Mouse (Mus musculus): ENCODE measurements around the gene Def8. TPM values are rescaled to one million over a fixed set of nuclear protein-coding genes. Genes with fewer than 3 reads are reported as not detected.
"Not testable (repeated sequence)": the region's sequence is repeated elsewhere in the genome, so short reads cannot be mapped to it uniquely, and the experiment has no call there.

Gene Def8
- polyA plus RNA-seq, 1 experiment from 2014 or later = 49.8 TPM

DNA sequence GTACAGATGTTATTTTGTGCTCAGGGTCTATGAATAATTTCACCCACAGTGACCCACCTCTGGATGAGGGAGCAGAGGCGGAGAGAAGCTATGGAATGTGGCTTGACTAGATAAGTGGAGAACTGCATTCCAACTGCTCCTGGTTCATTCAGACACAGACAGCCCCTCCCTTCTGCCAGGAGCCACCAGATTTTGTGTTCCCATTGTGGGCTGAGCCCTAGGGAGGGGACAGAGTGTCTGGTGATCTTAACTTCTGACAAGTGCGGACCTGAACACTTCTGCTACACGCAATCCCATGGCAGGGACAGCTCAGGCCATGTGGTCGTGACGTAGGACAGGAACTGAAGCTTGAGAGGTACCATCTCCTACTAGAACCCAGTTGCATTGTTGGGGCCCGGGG, 23.5 kb downstream of the Def8 start:
- ATAC-seq (replicated peaks) = no peak
- Histone ChIP-seq H3K27me3 (replicated peaks) (no peaks in the 10 kb centered on the region), H3K9me3 (no peaks in the 10 kb centered on the region), H3K4me3 (no peak overlapping the region), H3K4me1 (peaks cover 9% of the 10 kb centered on the region), H3K9ac (no peak overlapping the region), H3K36me3 (replicated peaks) (peaks cover 2% of the 10 kb centered on the region; the same call in 1 of the 2 replicates), H3K27ac (no peak overlapping the region), H3K4me2 (no peak overlapping the region)
- WGBS = 90% methylated on average over 6 of the region's 6 CpGs

DNA sequence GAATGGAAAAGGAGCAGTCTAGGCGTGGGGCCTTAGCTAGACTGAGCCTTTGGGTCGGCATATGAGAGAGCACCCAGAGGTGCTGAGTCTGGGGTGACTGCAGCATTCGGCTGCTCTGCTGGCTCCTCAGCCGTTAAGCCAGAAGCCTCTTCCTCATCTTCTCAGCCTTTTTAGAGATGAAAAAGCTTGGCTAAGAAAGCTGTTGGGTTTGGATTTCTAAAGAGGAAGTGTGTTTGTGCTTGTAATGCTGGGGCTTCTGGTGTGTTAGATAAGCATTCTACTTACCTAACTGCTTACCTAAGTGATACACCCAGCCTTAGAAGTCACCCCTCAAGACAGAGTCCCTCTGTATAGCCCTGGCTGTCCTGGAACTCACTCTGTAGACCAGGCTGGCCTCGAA, 27.5 kb downstream of the Def8 start:
- 91% methylated on average over 5 of the region's 5 CpGs for WGBS
- no peak for ATAC-seq (replicated peaks)
- Histone ChIP-seq H3K27ac (no peak overlapping the region), H3K4me3 (no peak overlapping the region), H3K9ac (no peak overlapping the region), H3K9me3 (no peaks in the 10 kb centered on the region), H3K4me2 (no peak overlapping the region), H3K36me3 (replicated peaks) (peaks cover 28% of the 10 kb centered on the region), H3K4me1 (no peaks in the 10 kb centered on the region), H3K27me3 (replicated peaks) (no peaks in the 10 kb centered on the region)

DNA sequence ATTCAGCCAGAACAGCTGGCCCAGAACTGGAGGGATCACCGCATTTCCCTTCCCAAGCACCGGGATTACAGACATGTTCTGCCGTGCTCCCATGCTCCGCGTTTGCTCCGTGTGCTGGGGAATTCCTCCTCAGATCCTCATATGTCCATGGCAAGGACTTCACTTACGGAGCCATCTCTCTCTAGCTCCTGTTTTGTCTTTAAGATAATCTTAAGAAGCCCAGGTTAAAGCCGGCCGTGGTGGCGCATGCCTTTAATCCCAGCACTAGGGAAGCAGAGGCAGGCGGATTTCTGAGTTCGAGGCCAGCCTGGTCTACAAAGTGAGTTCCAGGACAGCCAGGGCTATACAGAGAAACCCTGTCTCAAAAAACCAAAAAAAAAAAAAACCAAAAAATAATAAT, 28.4 kb downstream of the Def8 start:
- not testable (repeated sequence) for H3K4me2 ChIP-seq; ATAC-seq (replicated peaks); H3K4me3 ChIP-seq; H3K4me1 ChIP-seq; H3K27ac ChIP-seq; H3K9me3 ChIP-seq; H3K27me3 ChIP-seq (replicated peaks); H3K9ac ChIP-seq
- H3K36me3 ChIP-seq (replicated peaks) = peaks cover 36% of the 10 kb centered on the region
- WGBS = 95% methylated on average over 12 of the region's 12 CpGs

DNA sequence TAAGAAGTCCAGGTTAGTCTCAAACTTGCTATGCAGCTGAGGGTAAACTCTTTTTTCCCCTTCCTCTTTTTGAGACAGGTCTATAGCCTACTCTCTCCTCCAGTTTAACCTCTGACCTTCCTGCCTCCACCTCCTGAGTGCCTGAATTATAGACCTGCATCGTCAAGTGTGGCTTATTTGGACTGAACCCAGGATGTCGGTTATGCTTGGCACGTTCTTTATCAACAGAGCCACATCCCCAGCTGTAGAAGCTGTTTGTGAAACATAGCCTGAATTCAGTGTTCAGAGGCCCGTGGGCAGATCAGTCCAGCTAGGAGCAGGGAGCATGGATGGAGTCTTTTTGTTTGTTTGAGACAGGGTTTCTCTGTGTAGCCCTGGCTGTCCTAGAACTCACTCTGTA, 28.8 kb downstream of the Def8 start:
- WGBS = 88% methylated on average over 4 of the region's 4 CpGs
- Histone ChIP-seq H3K27ac (no peak overlapping the region), H3K27me3 (replicated peaks) (no peaks in the 10 kb centered on the region), H3K4me3 (no peak overlapping the region), H3K36me3 (replicated peaks) (peaks cover 39% of the 10 kb centered on the region), H3K9me3 (no peaks in the 10 kb centered on the region), H3K9ac (no peak overlapping the region), H3K4me1 (no peaks in the 10 kb centered on the region), H3K4me2 (no peak overlapping the region)
- ATAC-seq (replicated peaks) = no peak

DNA sequence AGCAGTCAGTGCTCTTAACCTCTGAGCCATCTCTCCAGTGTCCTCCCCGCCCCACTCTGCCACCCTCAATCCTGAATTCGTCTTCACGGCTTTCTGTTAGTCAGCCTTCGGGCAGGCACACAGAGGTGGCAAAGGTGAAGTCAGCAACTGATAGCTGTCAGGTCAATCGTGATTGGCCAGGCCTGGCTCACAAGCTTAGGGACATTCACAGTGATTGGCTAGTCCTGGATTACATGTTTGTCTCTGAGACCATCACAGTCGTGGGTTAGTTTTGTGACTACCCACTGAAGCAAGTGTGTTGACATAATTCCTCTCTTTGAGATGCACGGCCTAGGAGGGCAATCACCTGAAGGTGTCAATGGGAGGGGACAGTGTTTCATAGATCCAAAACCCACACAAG, 30.0 kb downstream of the Def8 start:
- Histone ChIP-seq H3K27ac (no peak overlapping the region), H3K36me3 (replicated peaks) (peaks cover 48% of the 10 kb centered on the region)
- WGBS = 82% methylated on average over 7 of the region's 7 CpGs

DNA sequence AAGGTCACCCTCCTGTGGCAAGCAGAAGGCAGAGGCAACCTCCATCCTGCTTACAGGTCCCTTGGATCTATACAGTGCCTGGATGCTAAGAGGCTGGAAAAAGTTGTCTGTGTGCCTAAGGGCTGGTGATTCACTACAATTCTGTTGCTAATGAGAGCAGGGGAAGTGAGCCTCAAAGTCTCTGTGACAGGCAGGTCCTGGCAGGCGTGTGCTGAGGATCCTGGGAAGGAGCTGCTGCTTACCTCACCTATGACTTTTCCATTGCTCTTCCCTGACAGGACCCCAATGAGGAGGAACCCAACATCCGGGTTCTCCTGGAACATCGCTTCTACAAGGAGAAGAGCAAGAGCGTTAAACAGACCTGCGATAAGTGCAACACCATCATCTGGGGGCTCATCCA, 30.6 kb downstream of the Def8 start:
- no peaks in the 10 kb centered on the region for H3K27me3 ChIP-seq (replicated peaks)
- no peak overlapping the region for H3K4me3 ChIP-seq
- no peak overlapping the region for H3K4me2 ChIP-seq
- no peaks in the 10 kb centered on the region for H3K4me1 ChIP-seq
- H3K36me3 ChIP-seq (replicated peaks) = peaks cover 54% of the 10 kb centered on the region
- no peak overlapping the region for H3K9ac ChIP-seq
- WGBS = 91% methylated on average over 5 of the region's 5 CpGs
- ATAC-seq (replicated peaks) = no peak
- no peaks in the 10 kb centered on the region for H3K9me3 ChIP-seq
- H3K27ac ChIP-seq = no peak overlapping the region

More for the DNA sequence above, 30.0 kb downstream of the Def8 start:
- Histone ChIP-seq H3K9me3 (no peaks in the 10 kb centered on the region), H3K4me1 (no peaks in the 10 kb centered on the region), H3K9ac (no peak overlapping the region), H3K27me3 (replicated peaks) (no peaks in the 10 kb centered on the region), H3K4me3 (no peak overlapping the region), H3K4me2 (no peak overlapping the region)
- ATAC-seq (replicated peaks) = no peak

DNA sequence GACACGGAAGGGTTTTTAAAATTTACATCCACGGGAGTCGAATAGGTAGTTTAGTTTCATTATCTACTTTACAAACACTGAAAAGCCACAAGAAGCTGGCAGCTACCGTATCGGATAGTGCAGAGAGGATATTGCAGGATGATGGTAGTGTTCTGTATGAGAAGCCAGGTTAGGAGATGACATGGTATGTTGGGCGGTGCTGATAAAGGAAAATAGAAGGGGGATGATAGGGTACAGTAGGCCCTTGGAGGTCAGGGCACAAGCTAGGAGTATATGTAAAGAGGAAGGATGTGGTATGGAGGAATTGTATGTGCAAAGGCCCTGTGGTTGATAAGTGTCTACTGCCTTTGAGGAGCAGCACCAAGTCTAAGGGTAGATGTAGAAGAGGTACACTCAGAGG, 31.2 kb downstream of the Def8 start:
- no peaks in the 10 kb centered on the region for H3K9me3 ChIP-seq
- no peak overlapping the region for H3K9ac ChIP-seq
- H3K27me3 ChIP-seq (replicated peaks) = no peaks in the 10 kb centered on the region
- peaks cover 59% of the 10 kb centered on the region for H3K36me3 ChIP-seq (replicated peaks)
- 94% methylated on average over 6 of the region's 6 CpGs for WGBS
- H3K4me1 ChIP-seq = no peaks in the 10 kb centered on the region
- no peak for ATAC-seq (replicated peaks)
- H3K27ac ChIP-seq = no peak overlapping the region
- H3K4me2 ChIP-seq = no peak overlapping the region
- no peak overlapping the region for H3K4me3 ChIP-seq

DNA sequence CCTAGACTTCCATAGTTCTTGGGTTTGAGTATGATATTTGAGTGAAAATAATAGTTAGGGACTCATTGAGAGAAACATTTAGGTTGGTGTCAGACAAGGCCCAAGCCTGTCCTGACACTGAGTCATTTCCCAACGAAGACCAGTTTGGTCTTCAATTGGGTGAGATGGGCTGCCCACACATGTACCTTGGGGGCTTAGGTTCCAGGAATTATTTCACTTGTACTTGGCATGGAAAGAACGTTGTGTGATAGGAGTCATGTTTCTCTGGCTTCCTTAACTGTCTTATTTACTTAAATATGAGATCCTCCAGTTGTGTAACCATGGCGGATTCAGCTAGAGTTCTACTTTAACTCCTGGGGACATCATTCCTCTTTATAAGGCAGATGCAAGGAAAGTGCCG, 40.3 kb downstream of the Def8 start:
- H3K27ac ChIP-seq = no peak overlapping the region
- no peak for ATAC-seq (replicated peaks)
- 93% methylated on average over 4 of the region's 4 CpGs for WGBS
- no peak overlapping the region for H3K4me2 ChIP-seq
- H3K4me1 ChIP-seq = no peaks in the 10 kb centered on the region
- H3K9ac ChIP-seq = no peak overlapping the region
- peaks cover 36% of the 10 kb centered on the region for H3K36me3 ChIP-seq (replicated peaks)
- no peak overlapping the region for H3K4me3 ChIP-seq
- no peaks in the 10 kb centered on the region for H3K27me3 ChIP-seq (replicated peaks)
- no peaks in the 10 kb centered on the region for H3K9me3 ChIP-seq

DNA sequence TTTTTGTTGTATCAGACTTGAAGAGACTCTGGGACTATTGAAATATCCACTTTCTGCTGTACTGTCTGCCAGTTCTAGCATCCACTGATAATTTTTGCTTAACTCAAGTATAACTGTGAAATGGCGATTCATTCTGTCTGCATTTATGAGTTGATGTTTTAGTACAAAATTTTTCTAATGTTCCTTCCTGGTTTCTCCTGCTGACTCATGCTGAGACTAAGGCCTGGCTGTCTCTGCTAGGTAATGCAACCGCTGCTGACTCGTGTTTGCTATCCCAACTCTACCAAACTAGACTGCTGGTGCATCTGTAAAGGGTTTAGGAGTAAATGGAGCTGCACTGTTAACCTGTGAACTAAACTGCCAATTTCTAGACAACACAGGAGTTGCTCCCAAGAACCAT, 44.1 kb downstream of the Def8 start:
- ATAC-seq (replicated peaks) = no peak
- Histone ChIP-seq H3K9ac (no peak overlapping the region), H3K9me3 (no peaks in the 10 kb centered on the region), H3K4me3 (no peak overlapping the region), H3K36me3 (replicated peaks) (peaks cover 9% of the 10 kb centered on the region), H3K27me3 (replicated peaks) (no peaks in the 10 kb centered on the region), H3K4me2 (no peak overlapping the region), H3K4me1 (no peaks in the 10 kb centered on the region), H3K27ac (no peak overlapping the region)
- WGBS = 79% methylated on average over 3 of the region's 3 CpGs

DNA sequence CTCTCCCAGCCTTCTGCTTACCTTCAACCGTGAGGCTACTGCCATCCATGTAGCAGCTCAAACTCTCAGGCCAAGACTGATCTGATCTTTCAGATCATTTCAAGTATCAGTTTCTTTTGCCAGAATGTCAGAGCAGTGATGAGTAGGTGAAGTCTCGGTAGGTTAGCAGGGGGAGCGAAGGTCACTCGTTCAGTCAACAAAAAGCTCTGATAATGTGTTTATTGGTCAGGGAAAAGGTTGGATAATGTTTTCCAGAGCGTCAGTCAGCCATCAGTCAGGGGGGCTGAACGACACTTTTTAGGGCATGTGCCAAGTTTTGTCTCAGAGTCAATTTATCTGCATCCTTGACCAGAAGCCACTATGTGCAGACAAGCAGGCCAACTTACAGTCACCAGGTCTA, 49.7 kb downstream of the Def8 start:
- not testable (repeated sequence) for H3K27ac ChIP-seq; ATAC-seq (replicated peaks); H3K4me2 ChIP-seq; H3K27me3 ChIP-seq (replicated peaks); H3K36me3 ChIP-seq (replicated peaks); H3K9ac ChIP-seq; H3K4me1 ChIP-seq; H3K9me3 ChIP-seq; H3K4me3 ChIP-seq
- WGBS = 82% methylated on average over 6 of the region's 6 CpGs

DNA sequence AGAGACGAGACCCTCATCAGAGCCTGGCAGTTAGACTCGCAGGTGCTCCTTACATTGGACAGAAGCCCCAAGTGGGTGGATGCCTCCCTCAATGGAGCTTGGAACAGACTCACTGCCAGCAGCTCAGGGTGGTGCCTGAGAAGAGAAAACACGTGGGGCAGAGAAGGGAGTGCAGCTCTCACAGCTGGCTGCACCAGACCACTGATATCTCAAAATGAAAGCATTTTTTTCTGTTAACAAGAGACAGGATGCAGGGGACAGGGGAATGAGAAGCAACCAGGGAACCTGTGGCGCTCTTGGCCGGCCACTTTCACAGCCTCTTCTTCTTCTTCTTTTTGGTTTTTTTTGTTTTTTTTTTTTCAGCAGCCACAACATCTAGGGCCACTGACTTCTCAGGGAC, 51.2 kb downstream of the Def8 start:
- H3K4me3 ChIP-seq; H3K27me3 ChIP-seq (replicated peaks); H3K27ac ChIP-seq; ATAC-seq (replicated peaks); H3K4me2 ChIP-seq; H3K9ac ChIP-seq; H3K9me3 ChIP-seq; H3K36me3 ChIP-seq (replicated peaks): not testable (repeated sequence)
- peaks cover 14% of the 10 kb centered on the region for H3K4me1 ChIP-seq
- WGBS = 68% methylated on average over 5 of the region's 5 CpGs

DNA sequence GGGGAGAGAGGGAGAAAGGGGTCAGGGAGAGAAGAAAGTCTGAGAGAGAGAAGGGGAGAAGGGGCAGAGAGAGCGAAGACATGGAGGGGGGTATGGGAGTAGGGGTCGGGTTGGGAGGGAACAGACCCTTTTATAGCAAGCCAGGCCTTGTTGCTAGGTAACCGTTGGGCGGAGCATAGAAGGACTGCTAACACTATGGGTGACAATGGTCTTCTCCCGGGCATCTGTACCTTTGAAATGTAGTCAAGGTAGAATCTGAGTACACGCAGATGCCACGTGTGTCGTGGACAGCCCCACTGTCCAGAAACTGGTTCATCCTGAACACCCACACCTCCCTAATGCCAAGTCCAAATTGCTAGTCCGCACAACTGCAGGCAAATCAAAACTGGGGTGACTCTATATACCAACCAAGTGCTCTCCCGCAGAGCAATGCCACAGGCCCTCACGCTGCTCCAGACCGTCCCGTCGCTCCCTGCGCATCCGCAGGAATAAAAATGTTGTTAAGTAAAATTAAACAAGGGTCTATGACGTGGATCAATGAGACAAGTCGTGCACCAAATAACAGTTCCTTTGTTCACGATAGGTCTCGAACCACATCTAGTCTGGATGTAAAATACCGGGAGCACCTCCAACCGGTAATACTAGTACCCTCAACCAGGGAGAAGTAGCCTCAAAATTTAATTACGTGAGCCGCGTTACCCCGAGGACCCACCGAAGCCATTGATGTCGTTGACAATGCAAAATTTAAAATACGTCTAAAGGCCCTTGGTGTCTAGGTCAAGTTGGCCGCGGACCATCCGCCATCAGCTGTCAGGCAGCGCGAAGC, 53.8 kb downstream of the Def8 start:
- Histone ChIP-seq H3K27ac (peak overlapping the region; percentile 100), H3K9me3 (no peaks in the 10 kb centered on the region), H3K4me3 (peak overlapping the region; percentile 97), H3K4me1 (peaks cover 14% of the 10 kb centered on the region), H3K4me2 (peak overlapping the region; percentile 75), H3K36me3 (replicated peaks) (peaks cover 9% of the 10 kb centered on the region), H3K9ac (peak overlapping the region; percentile 91), H3K27me3 (replicated peaks) (no peaks in the 10 kb centered on the region)
- peak; percentile 68 for ATAC-seq (replicated peaks)
- WGBS = 7% methylated on average over 34 of the region's 34 CpGs

DNA sequence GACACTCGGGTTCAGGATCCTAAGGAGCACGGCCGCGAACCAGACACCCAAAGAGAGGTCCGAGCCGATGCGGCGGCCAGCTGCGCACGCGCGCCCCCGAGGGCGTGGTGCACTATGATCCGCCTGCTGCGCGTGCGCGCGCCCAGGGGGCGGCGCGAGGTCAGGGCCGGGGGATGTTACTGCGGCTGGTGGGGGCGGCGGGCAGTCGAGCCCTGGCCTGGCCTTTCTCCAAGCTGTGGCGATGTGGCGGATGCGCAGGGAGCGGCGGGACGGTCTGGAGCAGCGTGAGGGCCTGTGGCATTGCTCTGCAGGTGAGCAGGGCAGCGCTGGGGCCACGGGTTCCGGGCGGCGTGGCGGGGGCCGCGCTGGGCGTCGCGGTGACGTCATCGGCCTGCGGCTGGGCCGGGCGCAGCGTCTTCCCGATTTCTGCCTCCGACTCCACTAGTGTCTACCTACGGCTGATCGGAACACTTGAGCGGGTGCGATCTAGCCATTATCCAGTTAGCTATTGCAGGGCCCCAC, 54.5 kb downstream of the Def8 start, which contains the start of gene Afg3l1:
Gene Afg3l1, plus strand, starts transcription at position 167 of the 522 bp plus-strand sequence.
- Histone ChIP-seq H3K4me2 (peak within 1 kb of the TSS; percentile 75), H3K9ac (peak within 1 kb of the TSS; percentile 91), H3K9me3 (no peaks in the 10 kb centered on the region), H3K4me3 (peak within 1 kb of the TSS; percentile 97), H3K27ac (peak within 1 kb of the TSS; percentile 100), H3K27me3 (replicated peaks) (no peaks in the 10 kb centered on the region), H3K36me3 (replicated peaks) (peaks cover 13% of the 10 kb centered on the region), H3K4me1 (peaks cover 14% of the 10 kb centered on the region)
- under 1% methylated on average over 57 of the region's 58 CpGs for WGBS
- peak; percentile 91 for ATAC-seq (replicated peaks)

Data from midbrain, embryonic 15.5 days (tissue).